Mouse (Mus musculus) megakaryocyte, adult 5-6 weeks (primary cell): Measurements from ENCODE around the gene Mettl27. TPM values are rescaled to one million over a fixed set of nuclear protein-coding genes. Genes with fewer than 3 reads are reported as not detected.
A peak's percentile ranks its signal among the peaks of the same experiment; 100 is the strongest.

Experiments
- ATAC-seq: 2 replicates; pipeline ENCODE4 v1.8.0; 2016; ENCODE audit warnings: mild to moderate bottlenecking, inconsistent platforms; ENCODE audit not compliant: poor library complexity, severe bottlenecking
- total RNA-seq, 2 experiments: library from RNA; stranded (forward) in 1 of 2; stranded (reverse) in 1 of 2; fragments of 153-499, 151-499 nt in 1 of 2; fragments of 221-1000, 200-1000 nt in 1 of 2; gene quantifications; 2 replicates each; pipeline versions ENCODE4 v1.2.3 to v1.2.4; 2015 to 2017

The Mettl27 gene
- total RNA-seq, 2 experiments from 2014 or later, result 1.3 to 3.0 TPM

DNA sequence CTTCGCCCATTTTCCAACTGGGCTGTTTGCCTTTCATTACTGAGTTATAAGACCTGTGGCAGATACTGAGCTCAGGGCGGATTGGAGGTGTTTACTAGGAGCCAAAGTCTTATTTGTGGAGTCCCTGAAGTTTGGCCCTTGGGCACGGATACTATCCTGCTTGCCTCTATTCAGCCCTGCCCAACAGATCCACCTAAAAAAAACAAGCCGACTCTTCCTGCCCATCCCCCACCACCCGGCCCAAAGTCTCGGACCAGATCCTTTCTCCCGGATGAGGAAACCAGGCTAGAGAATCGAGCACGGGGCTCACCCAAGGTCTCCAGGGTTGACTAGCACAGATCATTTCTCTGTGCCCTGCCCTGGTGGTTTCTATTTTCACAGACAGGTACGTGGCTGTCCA lies 49.0 kb downstream of the Mettl27 start:
- no peak for ATAC-seq

DNA sequence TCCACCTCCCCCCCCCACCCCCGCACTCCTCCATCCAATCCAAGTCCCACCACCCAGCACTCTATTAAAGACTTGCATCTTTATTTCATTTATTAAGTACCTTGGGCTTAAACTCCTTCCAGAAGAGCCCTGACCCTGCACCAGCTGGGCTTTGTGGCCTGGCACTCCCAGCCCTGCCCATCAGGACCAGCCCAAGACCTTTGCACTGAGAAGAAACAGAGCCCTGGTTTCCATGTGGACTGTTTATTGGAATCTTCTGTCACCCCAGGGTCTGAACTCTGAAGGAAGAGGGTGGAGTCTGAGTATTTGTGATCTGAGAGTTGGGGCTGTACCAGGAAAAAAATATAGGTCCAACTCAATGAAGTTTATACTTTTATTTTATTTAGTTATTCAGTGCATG lies 50.9 kb downstream of the Mettl27 start:
- ATAC-seq, result no peak

DNA sequence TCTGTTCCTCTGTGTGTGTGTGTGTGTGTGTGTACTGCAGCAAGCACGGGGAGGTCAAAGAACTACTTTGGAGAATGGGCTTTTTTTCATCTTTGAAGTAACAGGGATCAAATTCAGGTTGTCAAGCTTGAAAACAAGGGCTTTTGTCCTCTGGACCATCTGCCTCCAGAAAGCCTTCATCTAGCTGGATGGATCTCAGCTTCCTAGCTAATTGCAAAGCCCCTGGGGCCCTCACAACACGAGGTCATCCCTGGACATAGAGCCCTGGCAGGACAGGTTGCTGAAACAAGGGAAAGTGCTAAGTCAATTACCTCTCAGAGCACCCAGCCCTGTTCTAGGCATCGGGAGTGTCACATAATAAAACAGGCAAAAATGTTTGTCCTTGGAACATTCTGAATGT lies 51.6 kb downstream of the Mettl27 start:
- no peak for ATAC-seq

DNA sequence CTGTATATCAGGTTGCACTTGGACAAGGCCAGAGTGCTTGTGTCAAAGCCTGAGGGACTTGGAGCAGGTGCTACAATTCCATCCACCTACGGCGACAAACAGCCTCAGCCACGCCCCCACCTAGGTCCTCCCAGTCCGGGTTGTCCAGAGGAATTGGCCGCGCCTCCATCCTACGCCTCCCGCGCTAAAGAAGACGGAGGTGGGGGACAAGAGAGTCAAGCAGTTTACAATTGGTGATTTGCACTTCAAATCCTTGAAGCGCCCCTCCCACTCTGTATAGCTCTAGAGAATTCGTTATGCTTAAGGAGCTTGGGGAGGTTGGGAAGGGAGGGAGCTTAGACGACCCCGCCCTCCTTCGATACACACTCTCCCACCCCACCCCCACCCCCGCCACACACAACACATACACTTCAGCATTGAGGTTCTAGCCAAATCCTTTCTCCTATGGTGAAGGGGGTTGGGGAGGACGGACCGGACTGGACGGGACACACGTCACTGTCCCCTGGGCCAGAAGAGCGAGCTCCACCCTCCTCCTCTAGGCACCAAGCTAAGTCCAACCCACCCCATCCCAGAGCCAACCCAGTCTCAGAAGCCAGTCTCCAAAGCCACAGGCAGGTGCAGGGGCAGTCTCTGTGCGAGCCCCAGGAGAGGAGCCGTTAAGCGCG lies 53.6 kb downstream of the Mettl27 start, which contains the start of gene Cldn3:
Gene Cldn3 (plus strand): TSS at position 582 of the 665 bp plus-strand sequence.
- no peak for ATAC-seq

DNA sequence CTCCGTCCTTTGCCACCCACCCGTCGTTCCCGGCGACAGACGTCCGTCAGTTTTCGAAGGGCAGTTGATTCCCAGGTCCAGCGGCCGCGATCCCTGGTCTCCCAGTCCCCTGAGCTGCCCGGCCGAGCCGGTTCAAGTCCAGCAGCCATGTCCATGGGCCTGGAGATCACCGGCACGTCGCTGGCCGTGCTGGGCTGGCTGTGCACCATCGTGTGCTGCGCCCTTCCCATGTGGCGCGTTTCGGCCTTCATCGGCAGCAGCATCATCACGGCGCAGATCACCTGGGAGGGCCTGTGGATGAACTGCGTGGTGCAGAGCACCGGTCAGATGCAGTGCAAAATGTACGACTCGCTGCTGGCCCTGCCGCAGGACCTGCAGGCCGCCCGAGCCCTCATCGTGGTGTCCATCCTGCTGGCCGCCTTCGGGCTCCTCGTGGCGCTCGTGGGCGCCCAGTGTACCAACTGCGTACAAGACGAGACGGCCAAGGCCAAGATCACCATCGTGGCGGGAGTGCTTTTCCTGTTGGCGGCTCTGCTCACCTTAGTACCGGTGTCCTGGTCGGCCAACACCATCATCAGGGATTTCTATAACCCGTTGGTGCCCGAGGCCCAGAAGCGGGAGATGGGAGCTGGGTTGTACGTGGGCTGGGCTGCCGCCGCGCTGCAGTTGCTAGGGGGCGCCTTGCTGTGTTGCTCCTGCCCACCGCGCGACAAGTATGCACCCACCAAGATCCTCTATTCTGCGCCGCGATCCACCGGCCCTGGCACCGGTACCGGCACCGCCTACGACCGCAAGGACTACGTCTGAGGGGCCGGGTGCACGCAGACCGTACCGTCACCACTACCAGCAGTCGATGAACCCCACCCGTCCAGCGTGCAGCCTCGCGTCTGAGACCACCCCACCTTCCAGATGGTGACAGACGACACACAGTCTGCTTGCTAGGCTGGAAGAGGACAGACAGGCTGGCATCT lies 54.4 kb downstream of the Mettl27 start:
- ATAC-seq, result 0 out of 2 replicates have a peak, but pooled peaks have one; percentile 18

DNA sequence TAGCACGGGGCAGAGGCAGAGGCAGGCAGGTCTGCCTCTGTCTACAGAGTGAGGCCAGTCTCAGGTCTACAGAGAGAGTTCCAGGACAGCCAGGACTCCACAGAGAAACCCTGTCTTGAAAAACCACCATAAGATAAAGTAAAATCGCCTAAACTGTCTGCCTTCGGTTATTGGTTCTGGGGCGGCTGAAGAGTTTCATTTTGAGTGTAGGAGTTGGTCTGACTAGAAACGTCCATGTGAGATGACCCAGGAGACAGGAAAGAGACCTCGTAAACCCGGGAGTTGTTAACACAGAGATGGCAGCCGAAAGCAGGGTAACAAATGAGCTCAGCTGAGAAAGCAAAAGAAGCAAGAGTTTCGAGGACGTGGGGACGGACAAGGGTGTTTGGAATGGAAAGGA lies 57.0 kb downstream of the Mettl27 start:
- no peak for ATAC-seq

DNA sequence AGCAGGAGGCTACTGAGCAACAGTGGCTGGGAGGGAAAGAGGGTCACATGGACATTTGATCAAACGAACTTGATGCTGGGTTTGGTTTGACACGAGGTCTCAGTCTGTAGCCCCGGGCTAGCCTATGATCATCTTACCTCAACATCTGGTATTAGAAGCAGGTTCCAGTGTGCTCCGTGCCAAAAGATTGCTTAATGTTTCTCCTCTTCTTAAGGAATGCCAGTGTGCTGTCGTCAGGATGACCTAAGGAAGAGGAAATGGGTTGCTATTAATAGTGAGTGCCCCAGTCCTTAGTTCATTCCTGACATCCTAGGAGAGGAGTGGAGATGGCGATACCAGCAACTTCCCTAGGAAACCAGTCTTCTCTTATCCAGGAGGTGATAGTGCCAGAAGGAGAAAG lies 57.6 kb downstream of the Mettl27 start:
- no peak for ATAC-seq

Other genes starting within 250 kb of the Mettl27 start
- gene Limk1, start 243.8 kb upstream of the Mettl27 start, total RNA-seq (2015), result 9.5 and 11.8 TPM in 2 replicates
- gene Limk1, start 243.8 kb upstream of the Mettl27 start, total RNA-seq (2017), result 7.5 and 8.3 TPM in 2 replicates
- not detected in 2 replicates for gene Eln, start 185.0 kb upstream of the Mettl27 start, total RNA-seq (2015)
- gene Eln, start 185.0 kb upstream of the Mettl27 start, total RNA-seq (2017), result not detected in 2 replicates
- gene Tmem270, start 25.6 kb upstream of the Mettl27 start, total RNA-seq (2015), result not detected in 2 replicates
- gene Tmem270, start 25.6 kb upstream of the Mettl27 start, total RNA-seq (2017), result not detected in 2 replicates
- 7.8 and 8.2 TPM in 2 replicates for gene Cldn13, start 16.8 kb upstream of the Mettl27 start, total RNA-seq (2015)
- 2.9 and 7.7 TPM in 2 replicates for gene Cldn13, start 16.8 kb upstream of the Mettl27 start, total RNA-seq (2017)
- gene Cldn4, start 14.6 kb downstream of the Mettl27 start, total RNA-seq (2015), result not detected in 2 replicates
- not detected in 2 replicates for gene Cldn4, start 14.6 kb downstream of the Mettl27 start, total RNA-seq (2017)
- not detected in 2 replicates for gene Cldn3, start 53.8 kb downstream of the Mettl27 start, total RNA-seq (2015)
- gene Cldn3, start 53.8 kb downstream of the Mettl27 start, total RNA-seq (2017), result not detected in 2 replicates
- 52.5 and 55.0 TPM in 2 replicates for gene Abhd11, start 76.8 kb downstream of the Mettl27 start, total RNA-seq (2015)
- gene Abhd11, start 76.8 kb downstream of the Mettl27 start, total RNA-seq (2017), result 22.9 and 32.7 TPM in 2 replicates
- 0.09 TPM in 1 of 2 replicates, not detected in the other for gene Stx1a, start 91.1 kb downstream of the Mettl27 start, total RNA-seq (2015)
- not detected in 2 replicates for gene Stx1a, start 91.1 kb downstream of the Mettl27 start, total RNA-seq (2017)
- 15.5 and 16.3 TPM in 2 replicates for gene Dnajc30, start 131.8 kb downstream of the Mettl27 start, total RNA-seq (2015)
- gene Dnajc30, start 131.8 kb downstream of the Mettl27 start, total RNA-seq (2017), result 3.5 and 10.0 TPM in 2 replicates
- 29.4 and 34.2 TPM in 2 replicates for gene Bud23, start 132.6 kb downstream of the Mettl27 start, total RNA-seq (2015)
- 24.2 and 27.6 TPM in 2 replicates for gene Bud23, start 132.6 kb downstream of the Mettl27 start, total RNA-seq (2017)
- not detected in 2 replicates for gene Vps37d, start 145.9 kb downstream of the Mettl27 start, total RNA-seq (2015)
- gene Vps37d, start 145.9 kb downstream of the Mettl27 start, total RNA-seq (2017), result not detected in 2 replicates
- gene Mlxipl, start 157.5 kb downstream of the Mettl27 start, total RNA-seq (2015), result 0.05 and 0.31 TPM in 2 replicates
- gene Mlxipl, start 157.5 kb downstream of the Mettl27 start, total RNA-seq (2017), result 0.45 and 0.62 TPM in 2 replicates
- gene Tbl2, start 217.3 kb downstream of the Mettl27 start, total RNA-seq (2015), result 5.5 and 5.7 TPM in 2 replicates
- 12.6 and 15.0 TPM in 2 replicates for gene Tbl2, start 217.3 kb downstream of the Mettl27 start, total RNA-seq (2017)
- 23.5 and 46.6 TPM in 2 replicates for gene Bcl7b, start 235.9 kb downstream of the Mettl27 start, total RNA-seq (2015)
- gene Bcl7b, start 235.9 kb downstream of the Mettl27 start, total RNA-seq (2017), result 27.4 and 38.8 TPM in 2 replicates